Mouse (Mus musculus) A20 (cell line): Measurements from ENCODE around the gene Slc11a2.

Experiments used
- DNase-seq: peaks from one replicate; pipeline ENCODE4 v3.0.0-alpha.2; 2011; ENCODE audit warnings: low read depth, low spot score

Gene Slc11a2

GRCm38 (mm10) chr15:100424396-100425122 lies at the start of gene Slc11a2:
TSS of gene Slc11a2 (minus strand) at chr15:100425072.
- peak; percentile 18 for DNase-seq

GRCm38 (mm10) chr15:100473926-100474503 lies 49.1 kb upstream of the Slc11a2 start:
- DNase-seq = no peak

GRCm38 (mm10) chr15:100470037-100470436 lies 45.2 kb upstream of the Slc11a2 start:
- DNase-seq = peak; percentile 47

GRCm38 (mm10) chr15:100469189-100469545 lies 44.3 kb upstream of the Slc11a2 start:
- no peak for DNase-seq

- DNase-seq = peak; percentile 92
Observed at GRCm38 (mm10) chr15:100468295-100469188, 43.7 kb upstream of the Slc11a2 start, which contains the start of gene Letmd1. TSS of gene Letmd1 (plus strand) at chr15:100469023.

- DNase-seq = no peak
Observed at GRCm38 (mm10) chr15:100467738-100468137, 42.9 kb upstream of the Slc11a2 start.

- DNase-seq = no peak
Observed at GRCm38 (mm10) chr15:100465432-100465831, 40.6 kb upstream of the Slc11a2 start.

- peak; percentile 68 for DNase-seq
Observed at GRCm38 (mm10) chr15:100463712-100464111, 38.8 kb upstream of the Slc11a2 start.

GRCm38 (mm10) chr15:100462086-100462485 lies 37.2 kb upstream of the Slc11a2 start:
- no peak for DNase-seq

- DNase-seq = no peak
Observed at GRCm38 (mm10) chr15:100461646-100462045, 36.8 kb upstream of the Slc11a2 start.

GRCm38 (mm10) chr15:100460942-100461341 lies 36.1 kb upstream of the Slc11a2 start:
- peak; percentile 85 for DNase-seq

GRCm38 (mm10) chr15:100458055-100458454 lies 33.2 kb upstream of the Slc11a2 start:
- DNase-seq = peak; percentile 89

GRCm38 (mm10) chr15:100457340-100457739 lies 32.5 kb upstream of the Slc11a2 start:
- peak; percentile 88 for DNase-seq

GRCm38 (mm10) chr15:100456356-100456991 lies 31.6 kb upstream of the Slc11a2 start:
- no peak for DNase-seq

- no peak for DNase-seq
Observed at GRCm38 (mm10) chr15:100452486-100452885, 27.6 kb upstream of the Slc11a2 start.

GRCm38 (mm10) chr15:100451245-100451644 lies 26.4 kb upstream of the Slc11a2 start:
- no peak for DNase-seq

- peak; percentile 28 for DNase-seq
Observed at GRCm38 (mm10) chr15:100449495-100449894, 24.6 kb upstream of the Slc11a2 start.

- peak; percentile 31 for DNase-seq
Observed at GRCm38 (mm10) chr15:100448572-100448971, 23.7 kb upstream of the Slc11a2 start.

GRCm38 (mm10) chr15:100446887-100447286 lies 22.0 kb upstream of the Slc11a2 start:
- DNase-seq = no peak

GRCm38 (mm10) chr15:100443126-100443922 lies 18.5 kb upstream of the Slc11a2 start:
- no peak for DNase-seq

- DNase-seq = no peak
Observed at GRCm38 (mm10) chr15:100436518-100436917, 11.6 kb upstream of the Slc11a2 start.
